11 mouse cellular contexts compared by ENCODE assay signal in the genomic region with DNA sequence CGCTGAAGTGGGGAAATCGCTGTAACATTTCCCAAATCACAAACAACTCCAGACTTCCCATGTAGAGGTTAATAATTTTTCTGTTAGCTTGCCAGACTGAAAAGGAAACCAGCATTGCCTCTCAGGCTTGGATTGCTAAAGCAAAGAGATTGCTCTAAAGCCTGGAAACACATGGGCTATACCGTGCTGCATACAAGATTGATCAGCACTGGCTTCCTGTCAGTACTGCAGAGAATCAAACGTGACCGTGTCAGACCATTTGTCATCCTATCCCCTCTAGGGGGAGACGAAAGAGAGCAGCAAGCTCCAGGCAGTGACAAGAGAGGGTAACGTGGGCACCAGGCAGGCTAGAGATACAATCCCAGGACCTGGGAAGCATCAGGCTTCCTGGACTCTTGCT. TPM values are rescaled to one million over a fixed set of nuclear protein-coding genes. Genes with fewer than 3 reads are reported as not detected.
DNase-seq lines count a peak whose midpoint lies in the region; ATAC-seq and TF ChIP-seq lines count a peak whose summit lies in the region.
"Had no signal": no experiment of that assay in that cellular context is flagged by ENCODE, and none has a peak within 500 bp of the region (broad histone marks: within the 10 kb centered on the region; RNA-seq: fewer than 3 reads in every experiment).

No protein-coding gene starts in this region.

- H3K4me1 ChIP-seq in hindbrain, embryonic 13.5 days (replicated peaks): peaks cover 4% of the 10 kb centered on the region
- H3K4me1 ChIP-seq in hindbrain, embryonic 10.5 days (replicated peaks): peaks cover 16% of the 10 kb centered on the region
- H3K4me1 ChIP-seq in liver, embryonic 14.5 days (replicated peaks; ENCODE audit: control insufficient read depth in 2 of 2, insufficient read depth in 2 of 2, low read length in 1 of 2): peaks cover 0 to 12% of the 10 kb centered on the region in 2 experiments; a peak in 2 of 4 replicates
- no peaks in the 10 kb centered on the region for H3K4me1 ChIP-seq in midbrain, embryonic 15.5 days

- no peak for DNase-seq in hindbrain, embryonic 10.5 days (ENCODE audit: low spot score)
- peak; percentile 26 for DNase-seq in thymus, postnatal 0 days (ENCODE audit: low spot score)
- no peak for DNase-seq in thymus, postnatal 36 days
- no peak for DNase-seq in liver, embryonic 14.5 days (ENCODE audit: low read depth in 3 of 3, low spot score in 3 of 3)
- DNase-seq in urinary bladder, postnatal 25 days (ENCODE audit: low spot score): no peak
- DNase-seq in right cerebral cortex, postnatal 4 days: no peak
- DNase-seq: layer of hippocampus, postnatal 36 days had no signal

- 0 out of 2 replicates have a peak, but pooled peaks cover 3% of the 10 kb centered on the region for H3K27me3 ChIP-seq in hindbrain, embryonic 13.5 days
- no peaks in the 10 kb centered on the region for H3K27me3 ChIP-seq in hindbrain, embryonic 10.5 days (ENCODE audit: insufficient read depth, poor library complexity, severe bottlenecking)
- H3K27me3 ChIP-seq in liver, embryonic 14.5 days (ENCODE audit: control insufficient read depth, insufficient read depth, low read length): no peaks in the 10 kb centered on the region
- H3K27me3 ChIP-seq in midbrain, embryonic 15.5 days (replicated peaks): no peaks in the 10 kb centered on the region
- H3K27me3 ChIP-seq: heart, embryonic 15.5 days had no signal

- peak overlapping the region; percentile 18; the same call in 1 of the 2 replicates for H3K27ac ChIP-seq in hindbrain, embryonic 13.5 days
- H3K27ac ChIP-seq in hindbrain, embryonic 10.5 days: no peak overlapping the region
- no peak overlapping the region for H3K27ac ChIP-seq in liver, embryonic 14.5 days
- no peak overlapping the region for H3K27ac ChIP-seq in midbrain, embryonic 15.5 days
- H3K27ac ChIP-seq: heart, embryonic 15.5 days had no signal

- peak; percentile 28; the same call in 1 of the 2 replicates for TF ChIP-seq CTCF in liver, embryonic 14.5 days (IDR thresholded peaks at IDR 0.05; ENCODE audit: low read depth)

- no peak overlapping the region for H3K4me2 ChIP-seq in hindbrain, embryonic 13.5 days
- H3K4me2 ChIP-seq in liver, embryonic 14.5 days (ENCODE audit: low read depth): no peak overlapping the region
- no peak overlapping the region for H3K4me2 ChIP-seq in midbrain, embryonic 15.5 days
- H3K4me2 ChIP-seq: heart, embryonic 15.5 days had no signal

- no peak for TF ChIP-seq EP300 in liver, embryonic 14.5 days (IDR thresholded peaks at IDR 0.05; ENCODE audit: low read depth)

- H3K36me3 ChIP-seq in hindbrain, embryonic 13.5 days: no peaks in the 10 kb centered on the region
- H3K36me3 ChIP-seq in hindbrain, embryonic 10.5 days: no peaks in the 10 kb centered on the region
- no peaks in the 10 kb centered on the region for H3K36me3 ChIP-seq in liver, embryonic 14.5 days (replicated peaks; ENCODE audit: control insufficient read depth, insufficient read depth, low read depth)
- H3K36me3 ChIP-seq in midbrain, embryonic 15.5 days (replicated peaks): no peaks in the 10 kb centered on the region
- H3K36me3 ChIP-seq: heart, embryonic 15.5 days had no signal

- no peaks in the 10 kb centered on the region for H3K9me3 ChIP-seq in hindbrain, embryonic 13.5 days
- no peaks in the 10 kb centered on the region for H3K9me3 ChIP-seq in hindbrain, embryonic 10.5 days
- no peaks in the 10 kb centered on the region for H3K9me3 ChIP-seq in liver, embryonic 14.5 days (ENCODE audit: control insufficient read depth, low read length)
- no peaks in the 10 kb centered on the region for H3K9me3 ChIP-seq in midbrain, embryonic 15.5 days
- H3K9me3 ChIP-seq: heart, embryonic 15.5 days had no signal

- ATAC-seq in hindbrain, embryonic 13.5 days (ENCODE audit: low FRiP score): no peak
- ATAC-seq in liver, embryonic 14.5 days (ENCODE audit: insufficient read depth): no peak
- ATAC-seq in midbrain, embryonic 15.5 days (replicated peaks): no peak

- WGBS in hindbrain, embryonic 13.5 days: 23% methylated on average over 7 of the region's 7 CpGs
- WGBS in hindbrain, embryonic 10.5 days: 27% methylated on average over 7 of the region's 7 CpGs
- 18% methylated on average over 7 of the region's 7 CpGs for WGBS in liver, embryonic 14.5 days (ENCODE audit: insufficient replicate concordance)
- WGBS in midbrain, embryonic 15.5 days: 23% methylated on average over 7 of the region's 7 CpGs

- peak overlapping the region; percentile 46; the same call in 1 of the 2 replicates for H3K9ac ChIP-seq in hindbrain, embryonic 13.5 days
- no peak overlapping the region for H3K9ac ChIP-seq in liver, embryonic 14.5 days (replicated peaks)
- H3K9ac ChIP-seq in midbrain, embryonic 15.5 days: no peak overlapping the region
- H3K9ac ChIP-seq: heart, embryonic 15.5 days had no signal

- H3K4me3 ChIP-seq in hindbrain, embryonic 13.5 days: no peak overlapping the region
- no peak overlapping the region for H3K4me3 ChIP-seq in hindbrain, embryonic 10.5 days
- H3K4me3 ChIP-seq in liver, embryonic 14.5 days (ENCODE audit: insufficient read depth in 1 of 2, low read depth in 2 of 2, low read length in 2 of 2): no peak overlapping the region
- H3K4me3 ChIP-seq in midbrain, embryonic 15.5 days: no peak overlapping the region
- H3K4me3 ChIP-seq: erythroblast, embryonic 14.5 days; heart, embryonic 15.5 days had no signal

RNA-seq across cellular contexts. Expression of a gene that starts 7.6 kb away (rescaled TPM):
- 7.2 and 7.7 TPM in 2 replicates for polyA plus RNA-seq in hindbrain, embryonic 13.5 days (2015; fragmentation: Nextera tagmentation; extraction: Ambion mirVana)
- 3.8 and 4.1 TPM in 2 replicates for polyA plus RNA-seq in hindbrain, embryonic 10.5 days (2016; fragmentation: Nextera tagmentation; extraction: Ambion mirVana)
- 2.2 and 2.8 TPM in 2 replicates for polyA plus RNA-seq in thymus, postnatal 0 days (2015; fragmentation: Nextera tagmentation; extraction: Ambion mirVana)
- 71.5 and 90.6 TPM in 2 replicates for polyA plus RNA-seq in liver, embryonic 14.5 days (2012; rRNA removed)
- polyA plus RNA-seq in liver, embryonic 14.5 days (2014; fragmentation: Nextera tagmentation; extraction: Ambion mirVana): 68.8 and 75.7 TPM in 2 replicates
- polyA plus RNA-seq in midbrain, embryonic 15.5 days (2015; fragmentation: Nextera tagmentation; extraction: Ambion mirVana): 14.5 and 16.9 TPM in 2 replicates

RNA-seq across cellular contexts. Expression of a gene that starts 9.6 kb away (rescaled TPM):
- polyA plus RNA-seq in hindbrain, embryonic 13.5 days (2015; fragmentation: Nextera tagmentation; extraction: Ambion mirVana): 0.91 and 1.1 TPM in 2 replicates
- polyA plus RNA-seq in hindbrain, embryonic 10.5 days (2016; fragmentation: Nextera tagmentation; extraction: Ambion mirVana): 1.4 and 1.9 TPM in 2 replicates
- polyA plus RNA-seq in thymus, postnatal 0 days (2015; fragmentation: Nextera tagmentation; extraction: Ambion mirVana): 9.9 and 10.1 TPM in 2 replicates
- 5.3 and 5.5 TPM in 2 replicates for polyA plus RNA-seq in liver, embryonic 14.5 days (2012; rRNA removed)
- 9.4 and 12.0 TPM in 2 replicates for polyA plus RNA-seq in liver, embryonic 14.5 days (2014; fragmentation: Nextera tagmentation; extraction: Ambion mirVana)
- 0.61 and 1.6 TPM in 2 replicates for polyA plus RNA-seq in midbrain, embryonic 15.5 days (2015; fragmentation: Nextera tagmentation; extraction: Ambion mirVana)
- polyA plus RNA-seq: erythroblast, embryonic 14.5 days had no signal

RNA-seq across cellular contexts. Expression of a gene that starts 10.0 kb away (rescaled TPM):
- polyA plus RNA-seq in hindbrain, embryonic 13.5 days (2015; fragmentation: Nextera tagmentation; extraction: Ambion mirVana): not detected in 2 replicates
- polyA plus RNA-seq in hindbrain, embryonic 10.5 days (2016; fragmentation: Nextera tagmentation; extraction: Ambion mirVana): not detected in 2 replicates
- not detected in 2 replicates for polyA plus RNA-seq in thymus, postnatal 0 days (2015; fragmentation: Nextera tagmentation; extraction: Ambion mirVana)
- 0.04 TPM in 1 of 2 replicates, not detected in the other for polyA plus RNA-seq in liver, embryonic 14.5 days (2012; rRNA removed)
- not detected in 2 replicates for polyA plus RNA-seq in liver, embryonic 14.5 days (2014; fragmentation: Nextera tagmentation; extraction: Ambion mirVana)
- polyA plus RNA-seq in midbrain, embryonic 15.5 days (2015; fragmentation: Nextera tagmentation; extraction: Ambion mirVana): not detected in 2 replicates
- polyA plus RNA-seq: erythroblast, embryonic 14.5 days; heart, embryonic 15.5 days had no signal

RNA-seq across cellular contexts. Expression of a gene that starts 17.6 kb away (rescaled TPM):
- polyA plus RNA-seq in hindbrain, embryonic 13.5 days (2015; fragmentation: Nextera tagmentation; extraction: Ambion mirVana): 86.6 and 96.6 TPM in 2 replicates
- 94.1 and 95.3 TPM in 2 replicates for polyA plus RNA-seq in hindbrain, embryonic 10.5 days (2016; fragmentation: Nextera tagmentation; extraction: Ambion mirVana)
- 131 and 132 TPM in 2 replicates for polyA plus RNA-seq in thymus, postnatal 0 days (2015; fragmentation: Nextera tagmentation; extraction: Ambion mirVana)
- 116 and 138 TPM in 2 replicates for polyA plus RNA-seq in liver, embryonic 14.5 days (2012; rRNA removed)
- polyA plus RNA-seq in liver, embryonic 14.5 days (2014; fragmentation: Nextera tagmentation; extraction: Ambion mirVana): 169 and 176 TPM in 2 replicates
- polyA plus RNA-seq in midbrain, embryonic 15.5 days (2015; fragmentation: Nextera tagmentation; extraction: Ambion mirVana): 64.7 and 65.8 TPM in 2 replicates

RNA-seq across cellular contexts. Expression of a gene that starts 26.6 kb away (rescaled TPM):
- 39.5 and 45.7 TPM in 2 replicates for polyA plus RNA-seq in hindbrain, embryonic 13.5 days (2015; fragmentation: Nextera tagmentation; extraction: Ambion mirVana)
- polyA plus RNA-seq in hindbrain, embryonic 10.5 days (2016; fragmentation: Nextera tagmentation; extraction: Ambion mirVana): 36.8 and 38.4 TPM in 2 replicates
- 21.3 and 26.1 TPM in 2 replicates for polyA plus RNA-seq in thymus, postnatal 0 days (2015; fragmentation: Nextera tagmentation; extraction: Ambion mirVana)
- polyA plus RNA-seq in liver, embryonic 14.5 days (2012; rRNA removed): 11.2 and 11.3 TPM in 2 replicates
- polyA plus RNA-seq in liver, embryonic 14.5 days (2014; fragmentation: Nextera tagmentation; extraction: Ambion mirVana): 12.0 and 13.7 TPM in 2 replicates
- polyA plus RNA-seq in midbrain, embryonic 15.5 days (2015; fragmentation: Nextera tagmentation; extraction: Ambion mirVana): 36.6 and 42.2 TPM in 2 replicates
